ENCODE assay signal across 11 mouse cellular contexts in genomic region chr16:31647221-31647620, GRCm38 (mm10).
"Had no signal": no experiment of that assay in that cellular context is flagged by ENCODE, and none has a peak within 500 bp of the region (broad histone marks: within the 10 kb centered on the region; RNA-seq: fewer than 3 reads in every experiment).

No protein-coding gene starts in this region.

- DNase-seq: right cerebral cortex, adult 18-20 months; right cerebral cortex, postnatal 14 days; right cerebral cortex, postnatal 25 days; right cerebral cortex, postnatal 4 days; spleen, adult 18-20 months; thymus, adult 18-20 months; thymus, adult 2 months; thymus, postnatal 14 days; thymus, postnatal 25 days; thymus, postnatal 36 days; thymus, postnatal 4 days had no signal
